Mouse (Mus musculus) midbrain, embryonic 12.5 days (tissue): ENCODE data around the gene Map3k3. TPM values are rescaled to one million over a fixed set of nuclear protein-coding genes. Genes with fewer than 3 reads are reported as not detected.
A peak's percentile ranks its signal among the peaks of the same experiment; 100 is the strongest.

Experiments used
- ATAC-seq: fragments of 200-750 bp; cut with Nextera tagmentation; 2 replicates; pipeline ENCODE4 v1.8.0; 2017; ENCODE audit warnings: low read depth, moderate TSS enrichment, moderate library complexity; ENCODE audit not compliant: low FRiP score
- H3K27ac ChIP-seq: fragments of 300-500 bp; sonication (generic); replicated peaks from 2 replicates; pipeline ENCODE4 v1.5.1; 2016; ENCODE audit warnings: mild to moderate bottlenecking
- H3K27me3 ChIP-seq: fragments of 300-500 bp; sonication (generic); 2 replicates; pipeline ENCODE4 v1.6.1; 2016; ENCODE audit warnings: mild to moderate bottlenecking
- H3K36me3 ChIP-seq: fragments of 300-500 bp; sonication (generic); 2 replicates; pipeline ENCODE4 v1.6.1; 2016
- H3K4me1 ChIP-seq: fragments of 300-500 bp; sonication (generic); 2 replicates; pipeline ENCODE4 v1.6.1; 2016
- H3K4me2 ChIP-seq: fragments of 300-500 bp; sonication (generic); replicated peaks from 2 replicates; pipeline ENCODE4 v1.6.1; 2016; ENCODE audit warnings: mild to moderate bottlenecking, moderate library complexity
- H3K4me3 ChIP-seq: fragments of 300-500 bp; sonication (generic); 2 replicates; pipeline ENCODE4 v1.5.1; 2016; ENCODE audit warnings: mild to moderate bottlenecking
- H3K9ac ChIP-seq: fragments of 300-500 bp; sonication (generic); replicated peaks from 2 replicates; pipeline ENCODE4 v1.6.1; 2016; ENCODE audit warnings: mild to moderate bottlenecking, moderate library complexity
- H3K9me3 ChIP-seq: fragments of 300-500 bp; sonication (generic); 2 replicates; pipeline ENCODE4 v1.6.1; 2016; ENCODE audit warnings: mild to moderate bottlenecking
- WGBS: fragments of 180-500 bp; shearing (Covaris S2); methylation state at CpG from one replicate; pipeline ENCODE4 v1.1.7; 2016; 5-methylcytosine and 5-hydroxymethylcytosine counted together
- polyA plus RNA-seq: library from polyadenylated mRNA; unstranded; fragments of >200 nt; fragmentation: Nextera tagmentation; extraction: Ambion mirVana; gene quantifications from 2 replicates; pipeline ENCODE4 v1.2.1, GENCODE M21; 2016

The Map3k3 gene
- polyA plus RNA-seq = 25.4 and 25.8 TPM in 2 replicates

GRCm38 (mm10) chr11:106083708-106084701 lies at the start of gene Map3k3:
Map3k3 (plus strand) TSS chr11:106084613.
- peak; percentile 99 for ATAC-seq
- H3K9me3 ChIP-seq = no peaks in the 10 kb centered on the region
- peak within 1 kb of the TSS; percentile 59 for H3K4me2 ChIP-seq
- H3K27me3 ChIP-seq = no peaks in the 10 kb centered on the region
- peak within 1 kb of the TSS; percentile 98 for H3K4me3 ChIP-seq
- no peaks in the 10 kb centered on the region for H3K36me3 ChIP-seq
- peak within 1 kb of the TSS; percentile 99 for H3K27ac ChIP-seq
- H3K4me1 ChIP-seq = peaks cover 17% of the 10 kb centered on the region
- WGBS = under 1% methylated on average over 69 of the region's 69 CpGs
- peak within 1 kb of the TSS; percentile 93 for H3K9ac ChIP-seq

- H3K27me3 ChIP-seq = no peaks in the 10 kb centered on the region
- H3K9me3 ChIP-seq = no peaks in the 10 kb centered on the region
- no peak overlapping the region for H3K27ac ChIP-seq
- no peaks in the 10 kb centered on the region for H3K36me3 ChIP-seq
- H3K4me3 ChIP-seq = no peak overlapping the region
- 90% methylated on average over 9 of the region's 9 CpGs for WGBS
- peaks cover 26% of the 10 kb centered on the region for H3K4me1 ChIP-seq
- no peak for ATAC-seq
- H3K9ac ChIP-seq = no peak overlapping the region
- H3K4me2 ChIP-seq = no peak overlapping the region
These were observed 49.4 kb upstream of the Map3k3 start for GRCm38 (mm10) chr11:106034986-106035385.

- Histone ChIP-seq H3K9me3 (no peaks in the 10 kb centered on the region), H3K27ac (peak within 1 kb of the TSS; percentile 91), H3K27me3 (no peaks in the 10 kb centered on the region), H3K9ac (peak within 1 kb of the TSS; percentile 87), H3K4me2 (peak within 1 kb of the TSS; percentile 73), H3K4me3 (peak within 1 kb of the TSS; percentile 99), H3K36me3 (no peaks in the 10 kb centered on the region), H3K4me1 (peaks cover 26% of the 10 kb centered on the region)
- peak; percentile 99 for ATAC-seq
- WGBS = under 1% methylated on average over 66 of the region's 66 CpGs
These were observed 47.6 kb upstream of the Map3k3 start, which contains the start of gene Dcaf7 for GRCm38 (mm10) chr11:106036548-106037417. Dcaf7 (plus strand) TSS chr11:106036872.

- H3K36me3 ChIP-seq = no peaks in the 10 kb centered on the region
- peak overlapping the region; percentile 99 for H3K4me3 ChIP-seq
- H3K27ac ChIP-seq = peak overlapping the region; percentile 91
- peak overlapping the region; percentile 73 for H3K4me2 ChIP-seq
- H3K9ac ChIP-seq = peak overlapping the region; percentile 87
- no peaks in the 10 kb centered on the region for H3K27me3 ChIP-seq
- no peak; the same call in 1 of the 2 replicates for ATAC-seq
- no peaks in the 10 kb centered on the region for H3K9me3 ChIP-seq
- WGBS = 0% methylated on average over 13 of the region's 13 CpGs
- peaks cover 26% of the 10 kb centered on the region for H3K4me1 ChIP-seq
These were observed 47.0 kb upstream of the Map3k3 start for GRCm38 (mm10) chr11:106037418-106037751.

GRCm38 (mm10) chr11:106044349-106044748 lies 40.1 kb upstream of the Map3k3 start:
- H3K27ac ChIP-seq = no peak overlapping the region
- H3K9ac ChIP-seq = no peak overlapping the region
- no peaks in the 10 kb centered on the region for H3K9me3 ChIP-seq
- ATAC-seq = no peak
- peaks cover 25% of the 10 kb centered on the region for H3K36me3 ChIP-seq
- no peak overlapping the region for H3K4me3 ChIP-seq
- H3K27me3 ChIP-seq = no peaks in the 10 kb centered on the region
- H3K4me1 ChIP-seq = no peaks in the 10 kb centered on the region
- no peak overlapping the region for H3K4me2 ChIP-seq

GRCm38 (mm10) chr11:106045256-106045655 lies 39.2 kb upstream of the Map3k3 start:
- H3K4me1 ChIP-seq = no peaks in the 10 kb centered on the region
- 94% methylated on average over 1 of the region's 1 CpGs for WGBS
- no peak overlapping the region for H3K4me3 ChIP-seq
- H3K36me3 ChIP-seq = peaks cover 30% of the 10 kb centered on the region
- no peak for ATAC-seq
- no peak overlapping the region for H3K4me2 ChIP-seq
- no peak overlapping the region for H3K27ac ChIP-seq
- no peaks in the 10 kb centered on the region for H3K9me3 ChIP-seq
- no peaks in the 10 kb centered on the region for H3K27me3 ChIP-seq
- H3K9ac ChIP-seq = no peak overlapping the region

GRCm38 (mm10) chr11:106045780-106046179 lies 38.6 kb upstream of the Map3k3 start:
- Histone ChIP-seq H3K4me3 (no peak overlapping the region), H3K27me3 (no peaks in the 10 kb centered on the region), H3K36me3 (peaks cover 34% of the 10 kb centered on the region), H3K4me2 (no peak overlapping the region), H3K9ac (no peak overlapping the region), H3K9me3 (no peaks in the 10 kb centered on the region), H3K27ac (no peak overlapping the region), H3K4me1 (no peaks in the 10 kb centered on the region)
- 92% methylated on average over 3 of the region's 3 CpGs for WGBS
- no peak for ATAC-seq

- H3K27ac ChIP-seq = no peak overlapping the region
- peaks cover 42% of the 10 kb centered on the region for H3K36me3 ChIP-seq
- no peaks in the 10 kb centered on the region for H3K27me3 ChIP-seq
- no peak overlapping the region for H3K9ac ChIP-seq
- H3K4me1 ChIP-seq = no peaks in the 10 kb centered on the region
- no peak overlapping the region for H3K4me2 ChIP-seq
- H3K9me3 ChIP-seq = no peaks in the 10 kb centered on the region
- WGBS = 88% methylated on average over 9 of the region's 9 CpGs
- H3K4me3 ChIP-seq = no peak overlapping the region
- ATAC-seq = no peak
These were observed 37.8 kb upstream of the Map3k3 start for GRCm38 (mm10) chr11:106046584-106046983.

- ATAC-seq = no peak
- H3K9me3 ChIP-seq = no peaks in the 10 kb centered on the region
- no peak overlapping the region for H3K27ac ChIP-seq
- H3K9ac ChIP-seq = no peak overlapping the region
- H3K27me3 ChIP-seq = no peaks in the 10 kb centered on the region
- H3K36me3 ChIP-seq = peaks cover 92% of the 10 kb centered on the region
- WGBS = 99% methylated on average over 2 of the region's 2 CpGs
- H3K4me2 ChIP-seq = no peak overlapping the region
- no peaks in the 10 kb centered on the region for H3K4me1 ChIP-seq
- no peak overlapping the region for H3K4me3 ChIP-seq
These were observed 30.5 kb upstream of the Map3k3 start for GRCm38 (mm10) chr11:106053921-106054320.

- Histone ChIP-seq H3K27me3 (no peaks in the 10 kb centered on the region), H3K27ac (no peak overlapping the region), H3K36me3 (peaks cover 92% of the 10 kb centered on the region), H3K9ac (no peak overlapping the region), H3K4me3 (no peak overlapping the region), H3K4me1 (no peaks in the 10 kb centered on the region), H3K9me3 (no peaks in the 10 kb centered on the region), H3K4me2 (no peak overlapping the region)
- 95% methylated on average over 8 of the region's 8 CpGs for WGBS
- no peak for ATAC-seq
These were observed 29.8 kb upstream of the Map3k3 start for GRCm38 (mm10) chr11:106054600-106054999.

GRCm38 (mm10) chr11:106055341-106055740 lies 29.1 kb upstream of the Map3k3 start:
- no peak overlapping the region for H3K4me2 ChIP-seq
- no peaks in the 10 kb centered on the region for H3K27me3 ChIP-seq
- H3K4me3 ChIP-seq = no peak overlapping the region
- no peak overlapping the region for H3K9ac ChIP-seq
- no peaks in the 10 kb centered on the region for H3K4me1 ChIP-seq
- H3K36me3 ChIP-seq = peaks cover 94% of the 10 kb centered on the region
- no peaks in the 10 kb centered on the region for H3K9me3 ChIP-seq
- no peak for ATAC-seq
- no peak overlapping the region for H3K27ac ChIP-seq
- WGBS = 86% methylated on average over 6 of the region's 6 CpGs
